Mouse (Mus musculus): ENCODE results near the gene Olfr525. TPM values are rescaled to one million over a fixed set of nuclear protein-coding genes. Genes with fewer than 3 reads are reported as not detected.

Olfr525 gene
- total and polyA plus RNA-seq, 3 experiments: not detected

DNA sequence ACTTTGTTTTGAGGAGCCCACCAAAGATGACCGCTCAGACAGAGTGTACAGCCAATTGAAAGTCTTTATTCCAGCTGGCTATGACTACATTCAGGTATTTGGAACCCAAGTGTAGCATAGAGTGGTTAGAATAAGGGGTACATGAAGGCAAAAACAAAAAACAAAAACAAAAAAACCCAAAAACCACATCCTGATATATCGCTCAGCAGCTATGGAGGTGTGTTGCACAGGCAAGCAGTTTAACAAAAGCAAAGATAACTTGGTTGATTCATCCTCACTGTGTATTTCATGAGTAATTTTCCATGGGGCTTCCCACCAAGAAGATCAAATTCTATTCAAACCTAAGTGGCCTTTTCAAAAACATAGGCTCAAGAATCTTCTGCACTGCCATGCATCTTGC lies 56.3 kb downstream of the Olfr525 start:
- no peak for DNase-seq (ENCODE audit: extremely low read depth)
- no peak overlapping the region for H3K9ac ChIP-seq (ENCODE audit: insufficient read depth, low read depth)
- in situ Hi-C loops (cut with MboI; ENCODE audit: low pct_ligation_motif_present, low pct_unique_long_range_greater_than_20kb, low sequenced_read_pairs): no loop called here
- H3K4me1 ChIP-seq (ENCODE audit: control insufficient read depth in 1 of 2, insufficient read depth in 2 of 2): no peaks in the 10 kb centered on the region
- H3K9me3 ChIP-seq (replicated peaks; ENCODE audit: low read length): no peaks in the 10 kb centered on the region
- H3K4me2 ChIP-seq (ENCODE audit: insufficient read depth, low read depth, poor library complexity, severe bottlenecking): no peak overlapping the region
- dilution Hi-C loops (cut with MboI; ENCODE audit: extremely low pct_ligation_motif_present, extremely low pct_unique_long_range_greater_than_20kb, low sequenced_read_pairs): no loop called here
- H3K27ac ChIP-seq (ENCODE audit: insufficient read depth, low read depth): no peak overlapping the region
- H3K36me3 ChIP-seq (replicated peaks in 1 of 2; ENCODE audit: control insufficient read depth in 1 of 2, insufficient read depth in 1 of 2, low read length in 1 of 2): no peaks in the 10 kb centered on the region
- no peak for TF ChIP-seq POLR2A (IDR thresholded peaks at IDR 0.05; ENCODE audit: low read depth, low read length)
- TF ChIP-seq JUND (conservative IDR thresholded peaks at IDR 0.05; ENCODE audit: low read depth, low read length): no peak
- no peak for TF ChIP-seq ZKSCAN1 (IDR thresholded peaks at IDR 0.05; ENCODE audit: borderline replicate concordance, low read depth, low read length)
- TF ChIP-seq JUN (IDR thresholded peaks at IDR 0.05; ENCODE audit: insufficient read depth, low read depth, low read length): no peak
- TF ChIP-seq HCFC1 (IDR thresholded peaks at IDR 0.05; ENCODE audit: low read depth, low read length): no peak
- no peak for TF ChIP-seq SIN3A (IDR thresholded peaks at IDR 0.05; ENCODE audit: low read length)
- no peak for TF ChIP-seq E2F4 (IDR thresholded peaks at IDR 0.05; ENCODE audit: insufficient replicate concordance, low read depth, low read length)
- no peak for TF ChIP-seq PAX5 (IDR thresholded peaks at IDR 0.05; ENCODE audit: low read length)
- TF ChIP-seq TCF12 (IDR thresholded peaks at IDR 0.05; ENCODE audit: low read depth, low read length): no peak
- no peak for TF ChIP-seq CHD1 (IDR thresholded peaks at IDR 0.05; ENCODE audit: low read depth, low read length)
- no peak for TF ChIP-seq UBTF (IDR thresholded peaks at IDR 0.05; ENCODE audit: low read depth, low read length)
- TF ChIP-seq MAX (IDR thresholded peaks at IDR 0.05; ENCODE audit: low read length): no peak
- TF ChIP-seq ETS1 (conservative IDR thresholded peaks at IDR 0.05; ENCODE audit: low read depth, low read length): no peak
- TF ChIP-seq KAT2A (IDR thresholded peaks at IDR 0.05; ENCODE audit: insufficient replicate concordance, low read length): no peak
- no peak for TF ChIP-seq BHLHE40 (IDR thresholded peaks at IDR 0.05; ENCODE audit: low read depth, low read length)
- no peak for TF ChIP-seq CHD2 (IDR thresholded peaks at IDR 0.05; ENCODE audit: low read length)
- TF ChIP-seq GABPA (IDR thresholded peaks at IDR 0.05; ENCODE audit: insufficient replicate concordance, low read depth, low read length): no peak
- TF ChIP-seq ELF1 (IDR thresholded peaks at IDR 0.05; ENCODE audit: low read depth, low read length): no peak
- TF ChIP-seq IRF4 (IDR thresholded peaks at IDR 0.05; ENCODE audit: low read depth, low read length): no peak
- TF ChIP-seq ZNF384 (IDR thresholded peaks at IDR 0.05; ENCODE audit: low read depth, low read length): no peak
- H3K79me2 ChIP-seq (replicated peaks; ENCODE audit: control insufficient read depth, extremely low read depth, insufficient read depth, poor library complexity, severe bottlenecking): no peaks in the 10 kb centered on the region
- H3K4me3 ChIP-seq (replicated peaks in 1 of 3; ENCODE audit: low read depth in 2 of 3, low read length in 2 of 3, poor library complexity in 1 of 3): no peak overlapping the region
- H3K27me3 ChIP-seq (replicated peaks): peaks cover 49% of the 10 kb centered on the region

Other genes starting within 250 kb of the Olfr525 start
Only the 20 nearest of the 21 such genes appear.
- gene Caly, start 238.3 kb upstream of the Olfr525 start, total RNA-seq (2012; rRNA removed): not detected in 2 replicates
- not detected in 2 replicates for gene Caly, start 238.3 kb upstream of the Olfr525 start, total RNA-seq (2014; rRNA removed)
- gene Caly, start 238.3 kb upstream of the Olfr525 start, polyA plus RNA-seq (2012; ENCODE audit: insufficient read length, low read depth): not detected in 2 replicates
- not detected in 2 replicates for gene Prap1, start 227.5 kb upstream of the Olfr525 start, total RNA-seq (2012; rRNA removed)
- not detected in 2 replicates for gene Prap1, start 227.5 kb upstream of the Olfr525 start, total RNA-seq (2014; rRNA removed)
- not detected in 2 replicates for gene Prap1, start 227.5 kb upstream of the Olfr525 start, polyA plus RNA-seq (2012; ENCODE audit: insufficient read length, low read depth)
- gene Fuom, start 218.4 kb upstream of the Olfr525 start, total RNA-seq (2012; rRNA removed): 0.76 and 1.8 TPM in 2 replicates
- gene Fuom, start 218.4 kb upstream of the Olfr525 start, total RNA-seq (2014; rRNA removed): not detected in 2 replicates
- 0.64 and 0.86 TPM in 2 replicates for gene Fuom, start 218.4 kb upstream of the Olfr525 start, polyA plus RNA-seq (2012; ENCODE audit: insufficient read length, low read depth)
- 40.0 and 42.3 TPM in 2 replicates for gene Paox, start 205.1 kb upstream of the Olfr525 start, total RNA-seq (2012; rRNA removed)
- 34.5 and 36.6 TPM in 2 replicates for gene Paox, start 205.1 kb upstream of the Olfr525 start, total RNA-seq (2014; rRNA removed)
- 30.4 and 39.7 TPM in 2 replicates for gene Paox, start 205.1 kb upstream of the Olfr525 start, polyA plus RNA-seq (2012; ENCODE audit: insufficient read length, low read depth)
- 39.8 and 43.3 TPM in 2 replicates for gene Echs1, start 204.4 kb upstream of the Olfr525 start, total RNA-seq (2012; rRNA removed)
- 72.0 and 74.4 TPM in 2 replicates for gene Echs1, start 204.4 kb upstream of the Olfr525 start, total RNA-seq (2014; rRNA removed)
- gene Echs1, start 204.4 kb upstream of the Olfr525 start, polyA plus RNA-seq (2012; ENCODE audit: insufficient read length, low read depth): 43.8 and 47.8 TPM in 2 replicates
- 19.3 and 26.6 TPM in 2 replicates for gene Mtg1, start 183.3 kb upstream of the Olfr525 start, total RNA-seq (2012; rRNA removed)
- 20.7 and 29.4 TPM in 2 replicates for gene Mtg1, start 183.3 kb upstream of the Olfr525 start, total RNA-seq (2014; rRNA removed)
- gene Mtg1, start 183.3 kb upstream of the Olfr525 start, polyA plus RNA-seq (2012; ENCODE audit: insufficient read length, low read depth): 39.6 and 39.8 TPM in 2 replicates
- not detected in 2 replicates for gene Sprn, start 166.0 kb upstream of the Olfr525 start, total RNA-seq (2012; rRNA removed)
- gene Sprn, start 166.0 kb upstream of the Olfr525 start, total RNA-seq (2014; rRNA removed): not detected in 2 replicates
- gene Sprn, start 166.0 kb upstream of the Olfr525 start, polyA plus RNA-seq (2012; ENCODE audit: insufficient read length, low read depth): not detected in 2 replicates
- gene Olfr522, start 156.1 kb upstream of the Olfr525 start, total RNA-seq (2012; rRNA removed): not detected in 2 replicates
- not detected in 2 replicates for gene Olfr522, start 156.1 kb upstream of the Olfr525 start, total RNA-seq (2014; rRNA removed)
- gene Olfr522, start 156.1 kb upstream of the Olfr525 start, polyA plus RNA-seq (2012; ENCODE audit: insufficient read length, low read depth): not detected in 2 replicates
- not detected in 2 replicates for gene Olfr523, start 147.6 kb upstream of the Olfr525 start, total RNA-seq (2012; rRNA removed)
- gene Olfr523, start 147.6 kb upstream of the Olfr525 start, total RNA-seq (2014; rRNA removed): not detected in 2 replicates
- not detected in 2 replicates for gene Olfr523, start 147.6 kb upstream of the Olfr525 start, polyA plus RNA-seq (2012; ENCODE audit: insufficient read length, low read depth)
- not detected in 2 replicates for gene Olfr524, start 114.9 kb upstream of the Olfr525 start, total RNA-seq (2012; rRNA removed)
- gene Olfr524, start 114.9 kb upstream of the Olfr525 start, total RNA-seq (2014; rRNA removed): not detected in 2 replicates
- not detected in 2 replicates for gene Olfr524, start 114.9 kb upstream of the Olfr525 start, polyA plus RNA-seq (2012; ENCODE audit: insufficient read length, low read depth)
- not detected in 2 replicates for gene Cd163l1, start 102.6 kb upstream of the Olfr525 start, total RNA-seq (2012; rRNA removed)
- not detected in 2 replicates for gene Cd163l1, start 102.6 kb upstream of the Olfr525 start, total RNA-seq (2014; rRNA removed)
- not detected in 2 replicates for gene Cd163l1, start 102.6 kb upstream of the Olfr525 start, polyA plus RNA-seq (2012; ENCODE audit: insufficient read length, low read depth)
- gene 5830411N06Rik, start 73.6 kb upstream of the Olfr525 start, total RNA-seq (2012; rRNA removed): not detected in 2 replicates
- not detected in 2 replicates for gene 5830411N06Rik, start 73.6 kb upstream of the Olfr525 start, total RNA-seq (2014; rRNA removed)
- gene 5830411N06Rik, start 73.6 kb upstream of the Olfr525 start, polyA plus RNA-seq (2012; ENCODE audit: insufficient read length, low read depth): not detected in 2 replicates
- gene Olfr527, start 13.2 kb downstream of the Olfr525 start, total RNA-seq (2012; rRNA removed): not detected in 2 replicates
- gene Olfr527, start 13.2 kb downstream of the Olfr525 start, total RNA-seq (2014; rRNA removed): not detected in 2 replicates
- gene Olfr527, start 13.2 kb downstream of the Olfr525 start, polyA plus RNA-seq (2012; ENCODE audit: insufficient read length, low read depth): not detected in 2 replicates
- not detected in 2 replicates for gene Olfr60, start 40.8 kb downstream of the Olfr525 start, total RNA-seq (2012; rRNA removed)
- not detected in 2 replicates for gene Olfr60, start 40.8 kb downstream of the Olfr525 start, total RNA-seq (2014; rRNA removed)
- not detected in 2 replicates for gene Olfr60, start 40.8 kb downstream of the Olfr525 start, polyA plus RNA-seq (2012; ENCODE audit: insufficient read length, low read depth)
- not detected in 2 replicates for gene Olfr530, start 55.5 kb downstream of the Olfr525 start, total RNA-seq (2012; rRNA removed)
- not detected in 2 replicates for gene Olfr530, start 55.5 kb downstream of the Olfr525 start, total RNA-seq (2014; rRNA removed)
- not detected in 2 replicates for gene Olfr530, start 55.5 kb downstream of the Olfr525 start, polyA plus RNA-seq (2012; ENCODE audit: insufficient read length, low read depth)
- gene Olfr531, start 82.1 kb downstream of the Olfr525 start, total RNA-seq (2012; rRNA removed): not detected in 2 replicates
- gene Olfr531, start 82.1 kb downstream of the Olfr525 start, total RNA-seq (2014; rRNA removed): not detected in 2 replicates
- not detected in 2 replicates for gene Olfr531, start 82.1 kb downstream of the Olfr525 start, polyA plus RNA-seq (2012; ENCODE audit: insufficient read length, low read depth)
- not detected in 2 replicates for gene Olfr532, start 100.8 kb downstream of the Olfr525 start, total RNA-seq (2012; rRNA removed)
- not detected in 2 replicates for gene Olfr532, start 100.8 kb downstream of the Olfr525 start, total RNA-seq (2014; rRNA removed)
- gene Olfr532, start 100.8 kb downstream of the Olfr525 start, polyA plus RNA-seq (2012; ENCODE audit: insufficient read length, low read depth): not detected in 2 replicates
- gene Olfr533, start 142.5 kb downstream of the Olfr525 start, total RNA-seq (2012; rRNA removed): not detected in 2 replicates
- gene Olfr533, start 142.5 kb downstream of the Olfr525 start, total RNA-seq (2014; rRNA removed): not detected in 2 replicates
- gene Olfr533, start 142.5 kb downstream of the Olfr525 start, polyA plus RNA-seq (2012; ENCODE audit: insufficient read length, low read depth): not detected in 2 replicates
- gene Olfr535, start 163.4 kb downstream of the Olfr525 start, total RNA-seq (2012; rRNA removed): not detected in 2 replicates
- not detected in 2 replicates for gene Olfr535, start 163.4 kb downstream of the Olfr525 start, total RNA-seq (2014; rRNA removed)
- gene Olfr535, start 163.4 kb downstream of the Olfr525 start, polyA plus RNA-seq (2012; ENCODE audit: insufficient read length, low read depth): not detected in 2 replicates
- gene Olfr536, start 186.5 kb downstream of the Olfr525 start, total RNA-seq (2012; rRNA removed): not detected in 2 replicates
- gene Olfr536, start 186.5 kb downstream of the Olfr525 start, total RNA-seq (2014; rRNA removed): not detected in 2 replicates
- gene Olfr536, start 186.5 kb downstream of the Olfr525 start, polyA plus RNA-seq (2012; ENCODE audit: insufficient read length, low read depth): not detected in 2 replicates

All from CH12.LX (cell line).